In genomic region chr10:128194551-128195461, GRCm38 (mm10) we compare ENCODE assay signal across 8 mouse cellular contexts. TPM values are rescaled to one million over a fixed set of nuclear protein-coding genes. Genes with fewer than 3 reads are reported as not detected.
DNase-seq lines count a peak whose midpoint lies in the region; ATAC-seq and TF ChIP-seq lines count a peak whose summit lies in the region.

No protein-coding gene starts in this region.

- peak overlapping the region; percentile 70 for H3K4me3 ChIP-seq in lung, embryonic 14.5 days (ENCODE audit: low read depth, low read length)
- peak overlapping the region; percentile 70 for H3K4me3 ChIP-seq in embryonic facial prominence, embryonic 13.5 days
- H3K4me3 ChIP-seq in hindbrain, postnatal 0 days (ENCODE audit: low read length) = peak overlapping the region; percentile 64
- peak overlapping the region; percentile 46 to 70 for H3K4me3 ChIP-seq in liver, embryonic 14.5 days (ENCODE audit: insufficient read depth in 1 of 2, low read depth in 2 of 2, low read length in 2 of 2)

- WGBS in lung, embryonic 14.5 days = under 1% methylated on average over 64 of the region's 79 CpGs
- WGBS in embryonic facial prominence, embryonic 13.5 days = 1% methylated on average over 60 of the region's 79 CpGs
- WGBS in hindbrain, postnatal 0 days = under 1% methylated on average over 61 of the region's 79 CpGs
- WGBS in liver, embryonic 14.5 days (ENCODE audit: insufficient replicate concordance) = 2% methylated on average over 75 of the region's 79 CpGs

- peak; percentile 89 for ATAC-seq in lung, embryonic 14.5 days (ENCODE audit: insufficient read depth)
- peak; percentile 86; the same call in 1 of the 2 replicates for ATAC-seq in embryonic facial prominence, embryonic 13.5 days (ENCODE audit: insufficient number of reproducible peaks, insufficient read depth, low FRiP score, low TSS enrichment, low read depth)
- ATAC-seq in hindbrain, postnatal 0 days = peak; percentile 88
- ATAC-seq in liver, embryonic 14.5 days (ENCODE audit: insufficient read depth) = peak; percentile 88

- no peak overlapping the region for H3K27ac ChIP-seq in lung, embryonic 14.5 days (ENCODE audit: low read depth)
- H3K27ac ChIP-seq in embryonic facial prominence, embryonic 13.5 days = no peak overlapping the region; the same call in 1 of the 2 replicates
- H3K27ac ChIP-seq in hindbrain, postnatal 0 days = no peak overlapping the region
- no peak overlapping the region for H3K27ac ChIP-seq in liver, embryonic 14.5 days

- TF ChIP-seq CTCF in lung, embryonic 14.5 days (IDR thresholded peaks at IDR 0.05; ENCODE audit: low read depth) = no peak
- TF ChIP-seq CTCF in hindbrain, postnatal 0 days (IDR thresholded peaks at IDR 0.05; ENCODE audit: low read depth) = no peak
- TF ChIP-seq CTCF in liver, embryonic 14.5 days (IDR thresholded peaks at IDR 0.05; ENCODE audit: low read depth) = no peak

- peak; percentile 38 for DNase-seq in lung, embryonic 14.5 days
- no peak for DNase-seq in lung, adult 18-20 months
- DNase-seq in ZHBTc4 (ENCODE audit: low read depth, low spot score) = peak; percentile 75
- DNase-seq in hindbrain, postnatal 0 days (ENCODE audit: low spot score) = peak; percentile 48
- DNase-seq in liver, embryonic 14.5 days (ENCODE audit: low read depth in 3 of 3, low spot score in 3 of 3) = no peak
- DNase-seq in right cerebral cortex, postnatal 14 days = peak; percentile 58
- DNase-seq in embryo, embryonic 10 days (ENCODE audit: low spot score) = no peak

- peak overlapping the region; percentile 57 for H3K9ac ChIP-seq in lung, embryonic 14.5 days
- peak overlapping the region; percentile 75 for H3K9ac ChIP-seq in embryonic facial prominence, embryonic 13.5 days
- peak overlapping the region; percentile 68 for H3K9ac ChIP-seq in hindbrain, postnatal 0 days (replicated peaks; ENCODE audit: low read length)
- H3K9ac ChIP-seq in liver, embryonic 14.5 days (replicated peaks) = peak overlapping the region; percentile 44

- peak overlapping the region; percentile 98 for H3K4me2 ChIP-seq in lung, embryonic 14.5 days
- H3K4me2 ChIP-seq in embryonic facial prominence, embryonic 13.5 days = peak overlapping the region; percentile 99
- H3K4me2 ChIP-seq in hindbrain, postnatal 0 days (ENCODE audit: low read depth, low read length) = peak overlapping the region; percentile 99
- H3K4me2 ChIP-seq in liver, embryonic 14.5 days (ENCODE audit: low read depth) = peak overlapping the region; percentile 97

- H3K27me3 ChIP-seq in lung, embryonic 14.5 days (ENCODE audit: insufficient read depth, low read length) = peaks cover 23% of the 10 kb centered on the region
- peaks cover 25% of the 10 kb centered on the region for H3K27me3 ChIP-seq in embryonic facial prominence, embryonic 13.5 days
- no peaks in the 10 kb centered on the region for H3K27me3 ChIP-seq in hindbrain, postnatal 0 days (ENCODE audit: insufficient read depth, low read length)
- peaks cover 26% of the 10 kb centered on the region for H3K27me3 ChIP-seq in liver, embryonic 14.5 days (ENCODE audit: control insufficient read depth, insufficient read depth, low read length)

- no peaks in the 10 kb centered on the region for H3K9me3 ChIP-seq in lung, embryonic 14.5 days (ENCODE audit: low read depth, low read length)
- no peaks in the 10 kb centered on the region for H3K9me3 ChIP-seq in embryonic facial prominence, embryonic 13.5 days
- H3K9me3 ChIP-seq in hindbrain, postnatal 0 days (ENCODE audit: low read length) = no peaks in the 10 kb centered on the region
- H3K9me3 ChIP-seq in liver, embryonic 14.5 days (ENCODE audit: control insufficient read depth, low read length) = no peaks in the 10 kb centered on the region

- TF ChIP-seq EP300 in liver, embryonic 14.5 days (IDR thresholded peaks at IDR 0.05; ENCODE audit: low read depth) = no peak

- H3K4me1 ChIP-seq in lung, embryonic 14.5 days (ENCODE audit: insufficient read depth) = no peaks in the 10 kb centered on the region
- peaks cover 7% of the 10 kb centered on the region for H3K4me1 ChIP-seq in embryonic facial prominence, embryonic 13.5 days
- no peaks in the 10 kb centered on the region for H3K4me1 ChIP-seq in hindbrain, postnatal 0 days (ENCODE audit: insufficient read depth, low read length)
- H3K4me1 ChIP-seq in liver, embryonic 14.5 days (replicated peaks; ENCODE audit: control insufficient read depth in 2 of 2, insufficient read depth in 2 of 2, low read length in 1 of 2) = peaks cover 0 to 5% of the 10 kb centered on the region in 2 experiments; a peak in 2 of 4 replicates

- no peaks in the 10 kb centered on the region for H3K36me3 ChIP-seq in lung, embryonic 14.5 days (ENCODE audit: insufficient read depth)
- H3K36me3 ChIP-seq in embryonic facial prominence, embryonic 13.5 days = no peaks in the 10 kb centered on the region
- H3K36me3 ChIP-seq in hindbrain, postnatal 0 days (ENCODE audit: insufficient read depth, low read length) = no peaks in the 10 kb centered on the region
- no peaks in the 10 kb centered on the region for H3K36me3 ChIP-seq in liver, embryonic 14.5 days (replicated peaks; ENCODE audit: control insufficient read depth, insufficient read depth, low read depth)

RNA-seq across cellular contexts. Expression of gene Gls2, which starts 0.5 kb away (rescaled TPM):
- polyA plus RNA-seq in lung, embryonic 14.5 days (2014; fragmentation: Nextera tagmentation; extraction: Ambion mirVana) = 1.8 and 2.3 TPM in 2 replicates
- 2.2 TPM in 2 replicates for polyA plus RNA-seq in embryonic facial prominence, embryonic 13.5 days (2015; fragmentation: Nextera tagmentation; extraction: Ambion mirVana)
- total RNA-seq in hindbrain, postnatal 0 days (2014; rRNA removed) = 1.9 and 6.4 TPM in 2 replicates
- polyA plus RNA-seq in hindbrain, postnatal 0 days (2015; fragmentation: Nextera tagmentation; extraction: Ambion mirVana) = 1.7 and 2.4 TPM in 2 replicates
- 4.2 and 5.5 TPM in 2 replicates for polyA plus RNA-seq in liver, embryonic 14.5 days (2012; rRNA removed)
- polyA plus RNA-seq in liver, embryonic 14.5 days (2014; fragmentation: Nextera tagmentation; extraction: Ambion mirVana) = 3.7 and 4.4 TPM in 2 replicates

RNA-seq across cellular contexts. Expression of gene Rbms2, which starts 14.7 kb away (rescaled TPM):
- 26.5 and 27.6 TPM in 2 replicates for polyA plus RNA-seq in lung, embryonic 14.5 days (2014; fragmentation: Nextera tagmentation; extraction: Ambion mirVana)
- polyA plus RNA-seq in embryonic facial prominence, embryonic 13.5 days (2015; fragmentation: Nextera tagmentation; extraction: Ambion mirVana) = 39.7 and 42.2 TPM in 2 replicates
- 11.7 and 13.2 TPM in 2 replicates for total RNA-seq in hindbrain, postnatal 0 days (2014; rRNA removed)
- 7.3 and 8.9 TPM in 2 replicates for polyA plus RNA-seq in hindbrain, postnatal 0 days (2015; fragmentation: Nextera tagmentation; extraction: Ambion mirVana)
- 8.0 and 9.5 TPM in 2 replicates for polyA plus RNA-seq in liver, embryonic 14.5 days (2012; rRNA removed)
- 4.5 and 6.1 TPM in 2 replicates for polyA plus RNA-seq in liver, embryonic 14.5 days (2014; fragmentation: Nextera tagmentation; extraction: Ambion mirVana)

RNA-seq across cellular contexts. Expression of gene Spryd4, which starts 16.8 kb away (rescaled TPM):
- 27.3 and 29.9 TPM in 2 replicates for polyA plus RNA-seq in lung, embryonic 14.5 days (2014; fragmentation: Nextera tagmentation; extraction: Ambion mirVana)
- polyA plus RNA-seq in embryonic facial prominence, embryonic 13.5 days (2015; fragmentation: Nextera tagmentation; extraction: Ambion mirVana) = 31.6 and 32.3 TPM in 2 replicates
- total RNA-seq in hindbrain, postnatal 0 days (2014; rRNA removed) = 25.8 and 29.6 TPM in 2 replicates
- 22.3 and 24.5 TPM in 2 replicates for polyA plus RNA-seq in hindbrain, postnatal 0 days (2015; fragmentation: Nextera tagmentation; extraction: Ambion mirVana)
- 12.9 and 14.2 TPM in 2 replicates for polyA plus RNA-seq in liver, embryonic 14.5 days (2012; rRNA removed)
- polyA plus RNA-seq in liver, embryonic 14.5 days (2014; fragmentation: Nextera tagmentation; extraction: Ambion mirVana) = 20.8 and 21.4 TPM in 2 replicates

RNA-seq across cellular contexts. Expression of gene Mip, which starts 30.8 kb away (rescaled TPM):
- not detected in 2 replicates for polyA plus RNA-seq in lung, embryonic 14.5 days (2014; fragmentation: Nextera tagmentation; extraction: Ambion mirVana)
- 0.14 and 0.51 TPM in 2 replicates for polyA plus RNA-seq in embryonic facial prominence, embryonic 13.5 days (2015; fragmentation: Nextera tagmentation; extraction: Ambion mirVana)
- total RNA-seq in hindbrain, postnatal 0 days (2014; rRNA removed) = 0.21 and 0.25 TPM in 2 replicates
- polyA plus RNA-seq in hindbrain, postnatal 0 days (2015; fragmentation: Nextera tagmentation; extraction: Ambion mirVana) = not detected in 2 replicates
- polyA plus RNA-seq in liver, embryonic 14.5 days (2012; rRNA removed) = 0.02 TPM in 2 replicates
- polyA plus RNA-seq in liver, embryonic 14.5 days (2014; fragmentation: Nextera tagmentation; extraction: Ambion mirVana) = not detected in 2 replicates

RNA-seq across cellular contexts. Expression of gene Timeless, which starts 37.1 kb away (rescaled TPM):
- polyA plus RNA-seq in lung, embryonic 14.5 days (2014; fragmentation: Nextera tagmentation; extraction: Ambion mirVana) = 70.2 and 71.5 TPM in 2 replicates
- polyA plus RNA-seq in embryonic facial prominence, embryonic 13.5 days (2015; fragmentation: Nextera tagmentation; extraction: Ambion mirVana) = 65.4 and 79.4 TPM in 2 replicates
- 13.0 and 15.6 TPM in 2 replicates for total RNA-seq in hindbrain, postnatal 0 days (2014; rRNA removed)
- polyA plus RNA-seq in hindbrain, postnatal 0 days (2015; fragmentation: Nextera tagmentation; extraction: Ambion mirVana) = 15.2 and 17.0 TPM in 2 replicates
- polyA plus RNA-seq in liver, embryonic 14.5 days (2012; rRNA removed) = 8.1 and 12.9 TPM in 2 replicates
- 23.3 and 23.4 TPM in 2 replicates for polyA plus RNA-seq in liver, embryonic 14.5 days (2014; fragmentation: Nextera tagmentation; extraction: Ambion mirVana)

Comparison
In these comparisons a context has a peak if more than half of its experiments do, and no peak if none do; other contexts are left out.
1. DNase-seq: peak in lung, embryonic 14.5 days (single experiment), ZHBTc4 (single experiment), hindbrain, postnatal 0 days (single experiment) and right cerebral cortex, postnatal 14 days (single experiment); none in lung, adult 18-20 months (0 of 2), liver, embryonic 14.5 days (0 of 3) and embryo, embryonic 10 days (single experiment).
2. Peak in every context shown above with its lines, with median percentiles within 50 percentile points of each other: ATAC-seq, H3K4me2 ChIP-seq, H3K4me3 ChIP-seq and H3K9ac ChIP-seq.